Mouse (Mus musculus) spleen, adult 2 months (tissue): ENCODE measurements around the gene Axin1. TPM values are rescaled to one million over a fixed set of nuclear protein-coding genes. Genes with fewer than 3 reads are reported as not detected.
"Not testable (repeated sequence)": the region's sequence is repeated elsewhere in the genome, so short reads cannot be mapped to it uniquely, and the experiment has no call there.

Experiments
- DNase-seq, 2 experiments: peaks; one replicate each; pipeline versions ENCODE4 v3.0.0 to v3.0.0-alpha.2; 2012 to 2021; ENCODE audit warnings: low spot score in 2 of 2, low read depth in 1 of 2
- H3K27ac ChIP-seq: fragments of 200-500 bp; 2 replicates; pipeline ENCODE4 v1.5.1; 2012; ENCODE audit warnings: low read length, inconsistent platforms; ENCODE audit not compliant: insufficient read depth
- H3K27me3 ChIP-seq: fragments of 200-500 bp; 2 replicates; pipeline ENCODE4 v1.6.1; 2012; ENCODE audit warnings: mild to moderate bottlenecking, moderate library complexity, low read length, inconsistent platforms; ENCODE audit not compliant: control insufficient read depth, insufficient read depth
- H3K36me3 ChIP-seq: fragments of 200-500 bp; 2 replicates; pipeline ENCODE4 v1.6.1; 2012; ENCODE audit warnings: mild to moderate bottlenecking, low read length, inconsistent platforms; ENCODE audit not compliant: control insufficient read depth, insufficient read depth
- H3K4me1 ChIP-seq: fragments of 200-500 bp; 2 replicates; pipeline ENCODE4 v1.6.1; 2011; ENCODE audit warnings: inconsistent platforms; ENCODE audit not compliant: control insufficient read depth, insufficient read depth, insufficient read length
- H3K4me3 ChIP-seq: fragments of 200-500 bp; 2 replicates; pipeline ENCODE4 v1.5.1; 2011; ENCODE audit warnings: mild to moderate bottlenecking, inconsistent platforms; ENCODE audit not compliant: insufficient read depth, insufficient read length; ENCODE audit errors: extremely low read depth
- CTCF ChIP-seq: fragments of 200-500 bp; IDR thresholded peaks from 2 replicates; pipeline ENCODE4 v1.5.1; 2011; ENCODE audit warnings: mild to moderate bottlenecking, inconsistent platforms; ENCODE audit not compliant: insufficient read depth, insufficient read length, insufficient replicate concordance; ENCODE audit errors: extremely low read depth
- POLR2A ChIP-seq: fragments of 200-500 bp; IDR thresholded peaks from 2 replicates; pipeline ENCODE4 v1.6.1; 2011; ENCODE audit warnings: low read depth, low read length, inconsistent platforms
- WGBS: fragments of 180-500 bp; shearing (Covaris S2); methylation state at CpG from one replicate; pipeline ENCODE4 v1.1.7; 2018; 5-methylcytosine and 5-hydroxymethylcytosine counted together
- polyA plus RNA-seq: library from polyadenylated mRNA; depleted of rRNA; stranded (reverse); fragments of >200 nt; gene quantifications from 2 replicates; pipeline ENCODE4 v1.2.3, GENCODE M21; 2012; rRNA removed

The Axin1 gene
- 18.6 and 18.9 TPM in 2 replicates for polyA plus RNA-seq

DNA sequence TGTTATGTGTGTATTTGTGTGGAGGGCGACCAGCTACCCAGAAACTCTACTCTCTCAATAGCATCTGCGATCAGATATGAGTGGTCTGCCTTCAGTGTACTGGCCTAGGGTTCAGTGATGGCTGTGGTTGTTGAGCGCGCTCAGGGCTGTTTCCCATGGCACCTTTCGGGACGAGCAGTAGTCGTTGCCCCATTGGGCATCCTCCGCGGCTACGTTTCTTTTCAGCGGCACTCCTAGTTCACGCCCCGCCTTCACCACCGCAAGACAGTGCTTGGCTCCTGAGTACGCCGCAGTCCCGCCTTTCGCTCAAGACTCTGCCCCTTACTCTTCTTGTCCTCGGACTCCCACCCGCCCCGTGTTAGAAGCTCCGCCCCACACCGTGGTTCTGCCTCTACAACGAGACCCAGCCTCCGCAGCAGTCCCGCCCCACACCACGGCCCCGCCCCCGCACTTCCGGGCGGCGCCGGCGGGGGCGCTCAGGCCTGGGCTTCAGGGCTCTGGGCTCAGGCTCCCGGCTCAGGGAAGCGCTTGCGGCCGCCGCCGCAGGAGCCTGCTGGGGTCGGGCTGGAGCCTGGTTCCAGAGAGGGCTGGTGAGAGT, at the start of gene Axin1:
Gene Axin1 (plus strand): TSS at position 450 of the 598 bp plus-strand sequence.
- peak within 1 kb of the TSS; percentile 84 for H3K27ac ChIP-seq
- H3K4me1 ChIP-seq, result peaks cover 2% of the 10 kb centered on the region; the same call in 1 of the 2 replicates
- peaks cover 4% of the 10 kb centered on the region; the same call in 1 of the 2 replicates for H3K36me3 ChIP-seq
- 2% methylated on average over 42 of the region's 42 CpGs for WGBS
- peak within 1 kb of the TSS; percentile 90 for H3K4me3 ChIP-seq
- H3K27me3 ChIP-seq, result no peaks in the 10 kb centered on the region
- peak; percentile 92 to 93 for DNase-seq
- TF ChIP-seq CTCF (peak; percentile 43; the same call in 1 of the 2 replicates), POLR2A (peak; percentile 57)

DNA sequence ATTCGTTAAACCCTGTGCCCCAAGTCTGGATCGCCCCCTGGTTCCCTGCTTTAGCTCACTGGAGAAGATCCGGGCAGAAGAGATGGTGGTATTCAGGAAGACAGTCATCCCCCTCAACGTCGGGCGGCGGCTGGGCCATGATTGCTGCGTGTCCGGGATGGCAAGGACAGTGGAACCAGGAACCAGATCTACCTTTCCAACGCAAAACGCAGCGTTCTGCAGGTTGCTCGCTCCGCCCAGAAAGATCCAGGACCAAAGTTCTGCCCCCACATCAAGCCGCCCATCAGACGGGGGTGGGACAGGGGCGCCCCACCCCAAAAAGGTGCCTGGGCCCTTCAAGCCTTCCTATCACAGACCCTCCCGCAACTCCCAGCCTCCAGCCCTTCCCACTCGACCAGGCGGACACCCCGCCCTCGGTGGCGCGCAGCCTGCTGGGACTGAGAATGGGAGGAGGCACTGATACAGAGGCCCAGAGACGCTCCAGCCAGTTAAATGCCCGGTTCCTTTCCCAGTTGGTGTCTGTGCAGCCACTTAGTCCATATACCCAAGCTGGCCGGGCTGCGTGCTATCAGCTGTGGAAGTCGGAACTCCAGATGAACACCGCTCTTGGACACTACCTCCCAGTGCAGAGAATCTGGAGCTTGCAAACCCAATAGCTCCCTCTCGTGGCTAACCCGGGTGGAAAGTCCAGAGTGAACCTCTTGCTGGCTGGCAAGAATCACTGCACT, 48.4 kb upstream of the Axin1 start, which contains the start of gene Decr2:
Gene Decr2 (minus strand): TSS at position 433 of the 728 bp plus-strand sequence.
- H3K27me3 ChIP-seq, result no peaks in the 10 kb centered on the region
- TF ChIP-seq CTCF (peak; percentile 67; the same call in 1 of the 2 replicates), POLR2A (no peak)
- peak; percentile 75 to 76 for DNase-seq
- no peak within 1 kb of the TSS for H3K27ac ChIP-seq
- H3K4me3 ChIP-seq, result peak within 1 kb of the TSS; percentile 82
- WGBS, result 2% methylated on average over 32 of the region's 32 CpGs
- H3K36me3 ChIP-seq, result no peaks in the 10 kb centered on the region
- no peaks in the 10 kb centered on the region for H3K4me1 ChIP-seq

DNA sequence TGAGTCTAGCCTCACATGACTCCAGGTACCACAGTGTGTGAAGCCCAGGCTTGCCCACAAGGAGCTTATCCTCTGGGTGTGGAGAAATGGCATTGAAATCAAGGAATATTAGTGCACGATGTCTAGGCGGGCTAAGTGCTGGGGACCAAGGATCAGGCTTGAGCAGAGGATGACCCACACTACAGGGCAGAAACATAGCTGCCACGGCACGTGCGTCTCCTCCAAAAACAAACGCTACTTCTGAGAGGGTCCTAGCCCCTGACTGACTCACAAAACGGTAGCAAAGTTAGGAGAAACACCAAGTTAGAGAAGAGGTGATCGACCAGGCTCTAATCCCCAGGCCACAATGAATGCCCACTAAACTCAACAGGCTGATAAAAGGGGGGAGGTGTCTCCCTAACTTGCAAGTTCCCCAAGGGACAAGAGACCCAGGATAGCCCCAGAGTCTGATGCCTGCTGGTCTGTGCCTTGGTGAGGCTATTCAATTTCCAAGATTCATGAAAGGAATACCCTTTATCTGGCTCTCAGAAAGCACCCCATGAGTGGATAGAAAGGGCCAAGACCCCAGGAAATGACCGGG, 43.9 kb upstream of the Axin1 start:
- 50% methylated on average over 9 of the region's 9 CpGs for WGBS
- H3K27ac ChIP-seq, result no peak overlapping the region
- H3K36me3 ChIP-seq, result no peaks in the 10 kb centered on the region
- H3K4me1 ChIP-seq, result no peaks in the 10 kb centered on the region; the same call in 1 of the 2 replicates
- H3K27me3 ChIP-seq, result no peaks in the 10 kb centered on the region
- DNase-seq, result no peak
- H3K4me3 ChIP-seq, result peak overlapping the region; percentile 56; the same call in 1 of the 2 replicates
- TF ChIP-seq POLR2A, result no peak
- no peak for TF ChIP-seq CTCF

DNA sequence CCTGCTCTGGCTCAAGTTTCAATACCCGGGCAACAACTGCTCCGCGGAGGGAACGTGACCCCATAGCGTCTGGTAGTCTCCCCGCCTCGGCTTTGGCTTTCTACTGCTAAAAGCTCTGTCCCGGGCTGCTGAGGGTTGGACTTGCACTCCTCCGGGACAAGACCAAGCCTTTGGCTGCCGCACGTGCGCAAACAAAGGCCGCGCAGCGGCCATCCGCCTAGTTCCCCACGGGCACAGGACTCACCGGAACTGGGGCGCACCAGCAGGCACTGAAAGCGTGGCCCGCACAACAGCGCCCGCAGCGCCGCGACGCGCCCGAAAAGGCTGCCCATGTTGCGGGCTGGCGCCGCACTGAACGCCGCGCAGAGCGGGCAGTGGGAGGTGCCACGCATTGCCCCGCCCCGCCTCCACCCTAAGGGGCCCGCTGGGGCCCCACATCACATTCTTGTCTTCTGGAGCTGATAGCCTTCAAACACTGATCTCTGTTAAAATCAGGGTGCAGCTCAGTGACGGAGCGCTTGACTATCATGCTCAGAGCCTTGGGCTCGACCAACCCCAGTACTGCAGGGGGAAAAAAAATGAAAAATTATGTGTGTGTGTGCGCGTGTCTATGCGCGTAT, 43.3 kb upstream of the Axin1 start, which contains the start of gene Nme4:
Gene Nme4 (minus strand): TSS at position 482 of the 620 bp plus-strand sequence.
- Histone ChIP-seq H3K4me1 (no peaks in the 10 kb centered on the region; the same call in 1 of the 2 replicates), H3K27me3 (no peaks in the 10 kb centered on the region), H3K27ac (no peak within 1 kb of the TSS), H3K4me3 (peak within 1 kb of the TSS; percentile 56; the same call in 1 of the 2 replicates), H3K36me3 (no peaks in the 10 kb centered on the region)
- no peak for TF ChIP-seq POLR2A
- TF ChIP-seq CTCF, result no peak
- DNase-seq, result no peak
- 2% methylated on average over 47 of the region's 47 CpGs for WGBS

DNA sequence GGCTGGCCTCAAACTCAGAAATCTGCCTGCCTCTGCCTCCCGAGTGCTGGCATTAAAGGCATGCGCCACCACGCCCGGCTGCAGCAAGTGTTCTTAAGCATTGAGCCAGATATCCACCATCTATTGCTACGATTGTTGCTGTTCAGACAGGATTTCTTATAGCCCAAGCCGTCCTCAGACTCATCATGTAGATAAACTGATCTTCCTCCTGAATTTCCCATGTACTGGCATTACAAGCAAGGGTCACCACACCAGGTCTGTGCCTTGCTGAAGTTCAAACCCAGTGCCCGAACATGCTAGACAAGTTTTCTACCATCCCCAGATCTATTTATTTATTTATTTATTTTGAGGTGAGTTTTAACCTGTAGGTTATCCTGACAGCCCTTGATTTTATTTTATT, 40.0 kb upstream of the Axin1 start:
- no peak for DNase-seq
- H3K4me1 ChIP-seq, result no peaks in the 10 kb centered on the region; the same call in 1 of the 2 replicates
- 90% methylated on average over 7 of the region's 7 CpGs for WGBS
- TF ChIP-seq CTCF (no peak), POLR2A (no peak)
- no peaks in the 10 kb centered on the region for H3K27me3 ChIP-seq
- no peak overlapping the region for H3K4me3 ChIP-seq
- H3K36me3 ChIP-seq, result no peaks in the 10 kb centered on the region
- no peak overlapping the region for H3K27ac ChIP-seq

DNA sequence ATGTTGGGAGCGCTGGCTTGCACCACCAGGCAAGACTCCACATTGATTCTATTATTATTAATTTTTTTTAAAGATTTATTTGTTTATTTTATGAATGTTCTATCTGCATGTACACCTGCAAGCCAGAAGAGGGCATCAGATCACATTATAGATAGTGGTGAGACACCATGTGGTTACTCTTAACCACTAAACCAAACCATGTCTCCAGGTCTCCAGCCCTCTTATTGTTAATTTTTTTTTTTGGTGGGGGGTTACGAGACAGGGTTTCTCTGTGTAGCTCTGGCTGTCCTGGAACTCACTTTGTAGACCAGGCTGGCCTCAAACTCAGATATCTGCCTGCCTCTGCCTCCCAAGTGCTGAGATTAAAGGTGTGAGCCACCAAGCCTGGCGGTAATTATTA, 39.2 kb upstream of the Axin1 start:
- H3K4me3 ChIP-seq, H3K27ac ChIP-seq, H3K27me3 ChIP-seq, H3K4me1 ChIP-seq, DNase-seq, H3K36me3 ChIP-seq: not testable (repeated sequence)
- WGBS, result 43% methylated on average over 3 of the region's 3 CpGs
